Mouse (Mus musculus): ENCODE data around the gene Crhr2. TPM values are rescaled to one million over a fixed set of nuclear protein-coding genes. Genes with fewer than 3 reads are reported as not detected.

The Crhr2 gene
- total RNA-seq, 2 experiments from 2014 or later = 2.7 to 2.9 TPM

DNA sequence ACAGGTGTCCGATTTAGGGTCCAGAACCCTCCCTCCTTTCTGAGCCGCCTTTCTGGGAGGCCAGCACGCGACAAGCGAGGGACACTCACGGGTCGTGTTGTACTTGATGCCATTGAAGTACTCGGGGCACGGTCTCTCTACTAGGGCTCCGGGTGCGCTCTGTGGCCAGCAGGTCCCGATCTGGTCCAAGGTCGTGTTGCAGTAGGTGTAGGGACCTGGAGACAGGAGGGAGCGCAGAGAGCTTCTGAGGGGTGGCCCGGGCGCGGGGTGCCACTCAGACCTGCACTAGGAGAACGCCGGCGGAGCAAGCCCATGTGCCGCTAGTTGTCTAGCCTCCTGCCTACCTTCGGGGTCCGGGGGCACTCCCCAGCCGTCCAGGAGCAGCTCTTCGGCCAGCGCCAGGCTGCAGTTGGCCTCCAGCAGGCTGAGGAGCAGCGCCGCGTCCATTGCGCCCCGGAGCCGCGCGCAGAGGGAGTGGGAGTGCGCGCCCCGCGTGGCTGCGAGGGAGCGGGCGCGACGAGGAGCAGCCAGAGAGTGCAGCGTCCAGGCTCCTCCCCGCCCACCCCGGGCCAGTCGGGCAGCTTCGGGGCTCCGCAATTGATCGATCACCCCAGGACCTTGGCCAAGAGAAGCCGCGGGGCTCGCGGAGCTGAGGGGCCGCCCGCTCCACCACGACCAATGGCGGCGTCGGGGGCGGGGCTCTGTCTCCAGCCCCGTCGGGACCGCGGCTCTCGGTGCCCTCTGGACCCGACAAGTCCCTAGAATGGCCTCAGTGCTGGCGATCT lies 15.3 kb downstream of the Crhr2 start:
- intact Hi-C loops (cut with DNase I) = no loop called here
- peak in 1 of 2 experiments; percentile 33 for DNase-seq (ENCODE audit: extremely low spot score in 1 of 2, low spot score in 2 of 2)
- Histone ChIP-seq H3K4me3 (peak overlapping the region; percentile 49), H3K27ac (no peak overlapping the region)
- no peak for TF ChIP-seq CTCF (IDR thresholded peaks at IDR 0.05)

DNA sequence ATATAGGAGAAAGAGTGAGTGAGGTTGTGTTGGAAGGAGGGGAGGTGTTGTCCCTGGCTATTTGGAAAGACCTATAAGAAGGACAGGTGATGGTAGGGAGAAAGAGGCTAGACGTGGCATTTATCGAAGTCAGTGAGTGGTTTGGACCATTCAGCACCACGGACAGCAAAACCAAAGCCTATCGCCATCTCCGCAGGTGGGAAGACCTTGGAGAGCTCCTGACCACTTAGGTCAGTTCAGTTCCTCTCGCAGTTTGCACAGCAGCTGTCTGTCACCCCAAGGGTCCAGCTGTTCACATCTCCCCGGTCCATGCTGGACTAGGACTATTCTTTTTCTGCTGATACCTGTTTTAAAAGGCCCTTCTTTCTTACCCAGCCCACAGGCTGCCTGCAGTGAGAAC lies 24.5 kb downstream of the Crhr2 start:
- intact Hi-C loops (cut with DNase I) = no loop called here
- no peak for TF ChIP-seq CTCF (IDR thresholded peaks at IDR 0.05)

DNA sequence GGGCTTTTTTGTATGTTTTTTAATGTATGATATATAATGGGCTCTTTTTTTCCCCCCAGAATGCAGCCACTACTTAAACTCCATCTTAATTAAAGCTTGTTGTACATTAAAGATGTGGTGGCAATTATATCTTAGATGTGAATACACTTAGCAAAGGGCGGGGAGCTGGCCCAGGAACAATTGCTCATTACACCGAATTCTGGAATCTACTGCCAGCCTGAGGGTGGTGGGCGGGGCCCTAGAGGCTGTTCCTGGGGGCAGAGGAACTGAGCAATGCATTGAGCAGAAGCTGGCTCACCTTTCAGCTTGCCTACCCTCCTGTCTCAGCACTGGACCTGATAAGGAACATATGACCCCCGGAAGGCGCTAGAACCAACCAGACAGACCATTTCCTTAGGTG lies 34.2 kb downstream of the Crhr2 start:
- DNase-seq (ENCODE audit: extremely low spot score in 1 of 2, low spot score in 2 of 2) = peak in 1 of 2 experiments; percentile 23
- Histone ChIP-seq H3K27ac (no peak overlapping the region), H3K4me3 (no peak overlapping the region)
- intact Hi-C loops (cut with DNase I) = no loop called here
- no peak for TF ChIP-seq CTCF (IDR thresholded peaks at IDR 0.05)

More for the DNA sequence above, 24.5 kb downstream of the Crhr2 start:
- DNase-seq (ENCODE audit: extremely low spot score in 1 of 2, low spot score in 2 of 2) = no peak
- Histone ChIP-seq H3K27ac (no peak overlapping the region), H3K4me3 (no peak overlapping the region)

DNA sequence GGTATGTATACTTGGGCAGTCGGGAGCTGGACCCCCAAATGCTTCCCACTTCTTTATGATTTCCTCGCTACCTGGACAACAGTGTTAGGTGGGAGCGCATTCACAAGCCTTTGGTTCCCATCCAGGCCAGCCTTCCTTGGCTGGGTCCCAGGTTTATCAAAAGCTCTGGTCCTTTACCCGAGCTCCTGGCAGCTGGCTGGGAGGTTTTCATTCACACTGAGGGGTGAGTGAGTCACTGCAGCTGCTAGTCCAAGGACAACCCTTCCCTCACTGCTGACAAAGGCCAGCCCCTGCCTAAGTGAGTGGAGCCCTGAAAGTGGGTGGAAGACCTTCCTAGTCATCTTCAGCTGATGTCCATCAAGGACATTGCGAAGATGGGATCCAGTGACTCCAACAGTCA lies 34.8 kb downstream of the Crhr2 start:
- no peak for TF ChIP-seq CTCF (IDR thresholded peaks at IDR 0.05)
- DNase-seq (ENCODE audit: extremely low spot score in 1 of 2, low spot score in 2 of 2) = peak in 1 of 2 experiments; percentile 33
- no peak overlapping the region for H3K4me3 ChIP-seq
- intact Hi-C loops (cut with DNase I) = no loop called here
- H3K27ac ChIP-seq = no peak overlapping the region

DNA sequence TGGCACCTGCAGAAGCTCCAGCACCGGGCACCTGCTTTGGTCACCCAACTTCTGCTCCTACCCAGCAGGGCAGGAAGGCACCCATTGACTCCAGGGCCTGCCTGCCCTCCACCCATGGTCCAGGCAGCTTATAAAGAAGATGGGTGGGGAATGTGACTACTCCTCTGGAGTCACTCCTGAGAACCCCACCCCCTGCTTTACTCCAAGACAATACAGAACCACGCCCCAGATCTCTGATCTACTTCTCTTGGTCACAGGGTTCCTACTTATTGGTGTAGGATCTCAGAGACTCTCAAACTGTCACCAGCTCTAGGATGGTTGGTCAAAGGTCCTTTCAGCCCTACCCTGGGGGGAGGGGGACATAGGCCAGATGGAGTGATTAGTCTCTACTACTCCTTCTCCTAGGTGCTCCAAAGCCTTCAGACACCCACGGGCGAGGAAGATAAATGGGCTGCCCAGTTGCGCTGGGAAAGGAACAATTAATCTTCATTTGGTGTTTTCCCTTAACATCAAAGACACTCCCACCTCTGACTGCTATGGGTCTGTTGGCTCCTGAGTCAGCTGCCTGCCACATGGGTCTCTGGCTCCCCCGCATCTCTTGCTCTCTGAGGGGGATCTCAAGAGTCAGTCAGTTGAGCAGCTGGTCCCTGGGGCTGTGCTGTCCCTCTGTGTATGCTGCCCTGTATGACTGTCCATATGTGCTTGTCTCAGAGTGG lies 39.2 kb downstream of the Crhr2 start:
- no peak overlapping the region for H3K27ac ChIP-seq
- intact Hi-C loops (cut with DNase I) = no loop called here
- no peak overlapping the region for H3K4me3 ChIP-seq
- DNase-seq (ENCODE audit: extremely low spot score in 1 of 2, low spot score in 2 of 2) = no peak
- TF ChIP-seq CTCF (IDR thresholded peaks at IDR 0.05) = no peak

DNA sequence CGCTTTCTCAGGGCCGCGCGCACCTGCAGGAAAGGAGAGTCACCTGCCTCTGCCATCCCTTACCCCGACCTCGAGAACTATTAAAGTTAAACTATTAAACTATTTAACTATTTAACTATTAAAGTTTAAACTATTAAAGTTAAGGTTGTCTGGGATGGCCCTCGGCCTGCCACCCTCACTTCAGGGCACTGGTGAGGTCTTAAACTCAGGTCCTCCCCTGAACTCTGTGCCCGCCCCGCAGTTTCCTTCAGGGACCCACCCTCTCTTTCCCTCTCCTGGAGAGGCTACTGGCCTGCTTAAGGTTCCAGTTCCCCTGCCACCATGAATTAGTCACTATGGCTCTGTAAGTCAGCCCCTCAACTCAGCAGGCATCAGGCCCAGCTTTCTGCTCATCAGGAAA lies 41.4 kb downstream of the Crhr2 start:
- H3K27ac ChIP-seq = no peak overlapping the region
- intact Hi-C loops (cut with DNase I) = no loop called here

DNA sequence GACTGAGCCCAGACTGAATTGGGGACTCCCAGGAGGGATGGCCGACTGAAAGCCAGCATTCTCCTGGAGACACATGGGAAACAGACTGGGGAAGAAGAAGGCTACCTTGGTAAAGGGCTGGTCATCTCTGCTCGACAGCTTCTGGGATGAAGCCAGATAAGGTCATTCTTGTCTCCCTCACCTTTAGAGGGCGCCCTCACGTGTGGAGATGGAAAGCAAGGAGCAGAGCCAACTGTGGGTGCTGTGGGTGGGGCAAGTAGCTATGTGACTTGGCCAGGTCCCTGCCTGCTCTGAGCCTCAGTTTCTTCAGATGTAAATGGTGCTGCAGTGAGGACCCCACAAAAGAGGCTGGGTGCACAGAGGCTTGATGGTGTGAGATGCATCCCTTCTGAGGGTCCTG lies 42.2 kb downstream of the Crhr2 start:
- TF ChIP-seq CTCF (IDR thresholded peaks at IDR 0.05) = no peak; the same call in 1 of the 2 replicates
- DNase-seq (ENCODE audit: extremely low spot score in 1 of 2, low spot score in 2 of 2) = no peak
- intact Hi-C loops (cut with DNase I) = no loop called here
- no peak overlapping the region for H3K27ac ChIP-seq
- no peak overlapping the region for H3K4me3 ChIP-seq

More for the DNA sequence above, 41.4 kb downstream of the Crhr2 start:
- DNase-seq (ENCODE audit: extremely low spot score in 1 of 2, low spot score in 2 of 2) = no peak
- no peak for TF ChIP-seq CTCF (IDR thresholded peaks at IDR 0.05)
- H3K4me3 ChIP-seq = no peak overlapping the region

DNA sequence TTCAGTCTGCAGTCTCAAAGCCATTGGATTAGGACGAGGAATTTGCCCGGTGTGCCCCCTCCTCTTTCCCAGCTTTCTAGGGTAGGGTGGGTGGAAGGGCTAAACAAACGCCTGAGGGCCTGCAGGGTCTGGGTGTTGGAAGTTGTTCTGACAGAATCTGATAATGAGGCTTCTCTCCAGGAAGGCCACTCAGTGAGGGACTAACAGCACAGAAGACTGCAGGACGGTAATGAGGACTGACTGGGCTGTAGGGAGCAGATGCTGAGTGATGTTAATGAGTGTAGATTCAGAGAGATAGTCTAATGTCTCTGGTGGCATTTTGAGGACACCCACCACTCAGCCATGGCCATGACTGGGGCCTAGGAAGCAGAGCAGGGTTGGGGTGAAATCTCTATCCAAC lies 45.5 kb downstream of the Crhr2 start:
- no peak for TF ChIP-seq CTCF (IDR thresholded peaks at IDR 0.05)
- intact Hi-C loops (cut with DNase I) = no loop called here
- Histone ChIP-seq H3K4me3 (no peak overlapping the region), H3K27ac (no peak overlapping the region)
- DNase-seq (ENCODE audit: extremely low spot score in 1 of 2, low spot score in 2 of 2) = no peak

DNA sequence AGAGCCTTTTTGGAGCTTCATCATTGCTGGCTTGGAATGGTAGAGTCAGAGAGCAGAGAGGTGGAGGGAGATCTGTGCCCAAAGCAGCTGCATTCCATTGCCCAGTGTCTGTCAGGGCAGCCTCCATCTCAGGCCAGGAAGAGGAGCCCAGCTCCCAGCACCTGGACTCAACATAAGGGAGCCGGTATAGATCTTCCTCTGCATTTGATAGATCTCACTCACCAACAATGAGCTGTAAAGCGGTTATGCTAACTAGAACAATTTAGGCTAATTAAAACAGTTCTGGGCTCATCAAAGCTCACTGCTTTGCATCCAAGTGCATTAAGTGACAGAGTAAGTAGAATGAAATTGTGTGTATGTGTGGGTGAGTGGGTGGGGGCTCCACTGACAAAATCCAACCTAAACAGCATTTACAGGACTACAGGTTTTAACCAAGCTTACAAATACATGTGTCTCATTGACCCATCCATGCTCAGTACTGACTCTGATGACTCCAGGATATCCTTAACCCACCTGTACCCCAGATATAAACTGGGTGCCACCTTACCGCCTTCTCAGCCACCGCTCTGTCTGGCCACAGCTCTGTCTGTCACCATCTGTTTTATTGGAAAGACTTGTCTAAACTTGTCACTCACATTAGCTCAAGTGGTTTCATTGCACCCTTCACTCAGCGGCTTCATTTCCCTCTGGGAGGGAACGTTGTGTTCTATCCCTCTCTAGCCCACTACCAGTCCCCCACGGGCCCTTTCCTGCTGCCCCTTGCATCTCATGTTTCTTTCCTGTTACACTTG lies 50.4 kb downstream of the Crhr2 start:
- intact Hi-C loops (cut with DNase I) = no loop called here
- TF ChIP-seq CTCF (IDR thresholded peaks at IDR 0.05) = no peak
- H3K27ac ChIP-seq = no peak overlapping the region
- DNase-seq (ENCODE audit: extremely low spot score in 1 of 2, low spot score in 2 of 2) = no peak
- H3K4me3 ChIP-seq = no peak overlapping the region

DNA sequence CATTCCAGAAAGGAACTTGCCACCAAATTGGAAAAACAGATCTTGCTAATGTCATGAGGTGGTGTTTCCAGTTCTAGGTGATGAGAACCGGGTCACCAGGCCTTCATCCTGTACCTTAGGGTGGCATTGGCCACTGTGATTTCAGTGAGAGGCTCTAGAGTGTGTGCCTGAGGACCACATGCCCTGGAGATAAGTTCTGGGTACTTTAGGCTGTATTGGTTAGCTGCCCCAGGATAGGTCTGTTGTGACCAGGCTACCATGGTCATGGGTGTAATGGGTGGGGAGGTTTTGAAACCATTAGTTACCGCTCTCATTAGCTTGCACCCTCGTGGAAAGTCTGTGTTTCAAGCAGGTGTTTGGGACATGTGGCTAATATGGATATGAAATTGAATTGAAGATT lies 51.4 kb downstream of the Crhr2 start:
- intact Hi-C loops (cut with DNase I) = no loop called here
- Histone ChIP-seq H3K4me3 (no peak overlapping the region), H3K27ac (no peak overlapping the region)
- DNase-seq (ENCODE audit: extremely low spot score in 1 of 2, low spot score in 2 of 2) = no peak
- no peak for TF ChIP-seq CTCF (IDR thresholded peaks at IDR 0.05)

DNA sequence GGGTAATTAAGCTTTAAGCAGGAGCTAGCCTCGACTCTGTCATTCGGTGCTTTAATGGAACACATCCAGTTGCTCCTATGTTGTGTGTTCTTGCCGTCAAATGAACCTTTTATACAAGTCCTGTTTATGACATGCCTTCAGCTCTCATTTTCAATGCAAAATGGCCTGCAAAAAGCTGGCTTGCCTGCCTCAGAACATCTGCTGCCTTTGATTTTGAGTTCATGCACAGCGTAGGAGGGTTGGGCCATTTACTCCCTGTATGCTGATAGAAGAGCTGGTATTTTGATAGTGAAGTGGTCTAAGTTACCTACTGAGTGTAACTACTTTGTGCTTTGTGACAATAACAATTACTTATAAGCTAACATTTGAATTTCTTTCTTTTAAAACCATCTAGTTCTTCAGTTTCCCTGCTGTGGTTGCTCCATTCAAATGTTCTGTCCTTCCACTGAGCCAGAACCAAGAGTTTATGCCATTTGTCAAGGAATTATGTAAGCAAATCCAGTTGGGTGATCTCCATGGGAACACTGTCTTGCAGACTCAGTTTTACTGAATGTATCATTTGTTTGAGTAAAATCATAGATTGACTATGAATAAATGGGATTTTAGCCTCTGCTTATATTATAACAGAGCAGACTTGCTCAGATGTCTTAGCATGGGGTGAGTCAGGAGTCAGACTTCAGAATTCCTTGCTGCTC lies 56.1 kb downstream of the Crhr2 start:
- Histone ChIP-seq H3K27ac (no peak overlapping the region), H3K4me3 (no peak overlapping the region)
- TF ChIP-seq CTCF (IDR thresholded peaks at IDR 0.05) = no peak
- no peak for DNase-seq (ENCODE audit: extremely low spot score in 1 of 2, low spot score in 2 of 2)
- intact Hi-C loops (cut with DNase I) = loop anchor here (5.0 kb wide), 1 partner anchor 91 kb away; no protein-coding TSS in a partner anchor
